Mouse (Mus musculus) ES-E14 (cell line): ENCODE data around the gene Tiam1. TPM values are rescaled to one million over a fixed set of nuclear protein-coding genes. Genes with fewer than 3 reads are reported as not detected.

Experiments used
- DNase-seq: peaks from one replicate; pipeline ENCODE4 v3.0.0-alpha.2; 2013; ENCODE audit warnings: low read depth, low spot score
- H3K27ac ChIP-seq: 2 replicates; pipeline ENCODE4 v1.5.1; 2012; ENCODE audit warnings: low read depth, mild to moderate bottlenecking, low read length, moderate library complexity, mixed read lengths; ENCODE audit not compliant: poor library complexity, insufficient read depth, severe bottlenecking
- H3K36me3 ChIP-seq: 2 replicates; pipeline ENCODE4 v1.6.1; 2012; ENCODE audit warnings: mild to moderate bottlenecking, low read length, moderate library complexity, mixed read lengths; ENCODE audit not compliant: control insufficient read depth, poor library complexity, insufficient read depth, severe bottlenecking
- H3K4me1 ChIP-seq, 2 experiments: fragments of 150-350 bp in 1 of 2; sonication (generic) in 1 of 2; 2 replicates each; pipeline ENCODE4 v1.6.1; 2012; ENCODE audit warnings: low read length in 2 of 2, mild to moderate bottlenecking in 1 of 2, mixed read lengths in 1 of 2; ENCODE audit not compliant: control insufficient read depth in 2 of 2, insufficient read depth in 2 of 2, poor library complexity in 1 of 2
- H3K4me3 ChIP-seq, 2 experiments: fragments of 150-350 bp in 1 of 2; sonication (generic) in 1 of 2; 2 replicates each; pipeline ENCODE4 v1.5.1; 2012; ENCODE audit warnings: low read length in 2 of 2, low read depth in 1 of 2, mild to moderate bottlenecking in 1 of 2, mixed read lengths in 1 of 2; ENCODE audit not compliant: insufficient read depth in 1 of 2, poor library complexity in 1 of 2, severe bottlenecking in 1 of 2
- H3K9ac ChIP-seq: 2 replicates; pipeline ENCODE4 v1.6.1; 2012; ENCODE audit warnings: low read depth, mild to moderate bottlenecking, low read length, mixed read lengths; ENCODE audit not compliant: poor library complexity, insufficient read depth, severe bottlenecking
- H3K9me3 ChIP-seq: fragments of 150-350 bp; sonication (generic); 2 replicates; pipeline ENCODE4 v1.6.1; 2012; ENCODE audit warnings: low read depth, mild to moderate bottlenecking, low read length; ENCODE audit not compliant: control insufficient read depth, insufficient read depth
- CHD2 ChIP-seq: IDR thresholded peaks from 2 replicates; pipeline ENCODE4 v1.6.1; 2014; ENCODE audit warnings: mild to moderate bottlenecking, low read depth, low read length, inconsistent platforms
- HCFC1 ChIP-seq: IDR thresholded peaks from 2 replicates; pipeline ENCODE4 v1.6.1; 2012; ENCODE audit warnings: low read length, inconsistent platforms, borderline replicate concordance; ENCODE audit not compliant: insufficient read depth
- MAFK ChIP-seq: IDR thresholded peaks from 2 replicates; pipeline ENCODE4 v1.6.1; 2014; ENCODE audit warnings: mild to moderate bottlenecking, low read depth, low read length, inconsistent platforms; ENCODE audit not compliant: insufficient read depth
- ZC3H11A ChIP-seq: IDR thresholded peaks from 2 replicates; pipeline ENCODE4 v1.6.1; 2012; ENCODE audit warnings: low read depth, mild to moderate bottlenecking, inconsistent platforms, low read length, borderline replicate concordance
- ZNF384 ChIP-seq: IDR thresholded peaks from 2 replicates; pipeline ENCODE4 v1.6.1; 2012; ENCODE audit warnings: low read depth, low read length, inconsistent platforms
- in situ Hi-C, 2 experiments: fragments of 600-800 bp; cut with MboI; formaldehyde crosslinking; loops; one replicate each; pipeline ENCODE4 v1.15.1; 2025; ENCODE audit warnings: low sequenced_read_pairs in 2 of 2, inconsistent platforms in 1 of 2; ENCODE audit not compliant: unreplicated experiment in 2 of 2
- total RNA-seq: library from RNA; depleted of rRNA; stranded (reverse); fragments of 300-350 nt; gene quantifications from 2 replicates; pipeline ENCODE4 v1.2.3, GENCODE M21; 2012

The Tiam1 gene
- total RNA-seq, 1 experiment = 15.7 TPM

GRCm38 (mm10) chr16:89844580-89844979 is 299.0 kb downstream of the Tiam1 start:
- Histone ChIP-seq H3K4me3 (no peak overlapping the region), H3K4me1 (peaks cover 0 to 11% of the 10 kb centered on the region in 2 experiments; a peak in 1 of 4 replicates), H3K36me3 (no peaks in the 10 kb centered on the region), H3K9me3 (no peaks in the 10 kb centered on the region), H3K9ac (no peak overlapping the region), H3K27ac (no peak overlapping the region)
- in situ Hi-C loops = loop anchor here in 1 of 2 experiments (10.0 kb wide), 1 partner anchor 340 kb away; no protein-coding TSS in a partner anchor
- DNase-seq = no peak
- TF ChIP-seq MAFK (no peak), ZC3H11A (peak; percentile 71; the same call in 1 of the 2 replicates), ZNF384 (no peak)

GRCm38 (mm10) chr16:89841894-89842293 is 301.7 kb downstream of the Tiam1 start:
- in situ Hi-C loops = loop anchor here in 1 of 2 experiments (10.0 kb wide), 1 partner anchor 343 kb away; no protein-coding TSS in a partner anchor
- no peak for TF ChIP-seq ZC3H11A
- no peak for TF ChIP-seq ZNF384
- TF ChIP-seq CHD2 = no peak
- no peak for TF ChIP-seq MAFK
- no peak overlapping the region for H3K4me3 ChIP-seq
- H3K36me3 ChIP-seq = no peaks in the 10 kb centered on the region
- peaks cover 0 to 7% of the 10 kb centered on the region in 2 experiments; a peak in 1 of 4 replicates for H3K4me1 ChIP-seq
- no peak overlapping the region for H3K9ac ChIP-seq
- H3K9me3 ChIP-seq = no peaks in the 10 kb centered on the region
- H3K27ac ChIP-seq = no peak overlapping the region
- no peak for DNase-seq

GRCm38 (mm10) chr16:89840361-89840760 is 303.2 kb downstream of the Tiam1 start:
- no peaks in the 10 kb centered on the region for H3K9me3 ChIP-seq
- no peak overlapping the region for H3K9ac ChIP-seq
- H3K4me3 ChIP-seq = no peak overlapping the region
- no peak for DNase-seq
- TF ChIP-seq ZNF384 (no peak), CHD2 (no peak), MAFK (no peak), HCFC1 (no peak), ZC3H11A (no peak)
- H3K36me3 ChIP-seq = no peaks in the 10 kb centered on the region
- no peak overlapping the region for H3K27ac ChIP-seq
- in situ Hi-C loops = loop anchor here in 1 of 2 experiments (10.0 kb wide), 1 partner anchor 344 kb away; no protein-coding TSS in a partner anchor
- H3K4me1 ChIP-seq = peaks cover 0 to 7% of the 10 kb centered on the region in 2 experiments; a peak in 1 of 4 replicates

GRCm38 (mm10) chr16:89839829-89840228 is 303.7 kb downstream of the Tiam1 start:
- no peak for TF ChIP-seq MAFK
- TF ChIP-seq HCFC1 = no peak
- no peak overlapping the region for H3K9ac ChIP-seq
- no peak overlapping the region for H3K27ac ChIP-seq
- no peak overlapping the region for H3K4me3 ChIP-seq
- H3K9me3 ChIP-seq = no peaks in the 10 kb centered on the region
- DNase-seq = no peak
- in situ Hi-C loops = loop anchor here in 1 of 2 experiments (10.0 kb wide), 1 partner anchor 345 kb away; no protein-coding TSS in a partner anchor
- no peaks in the 10 kb centered on the region; the same call in 1 of the 2 replicates for H3K36me3 ChIP-seq
- peaks cover 0 to 7% of the 10 kb centered on the region in 2 experiments; a peak in 1 of 4 replicates for H3K4me1 ChIP-seq

GRCm38 (mm10) chr16:89837096-89837495 is 306.5 kb downstream of the Tiam1 start:
- TF ChIP-seq MAFK (no peak), ZNF384 (no peak), ZC3H11A (no peak), HCFC1 (no peak), CHD2 (no peak)
- no peaks in the 10 kb centered on the region; the same call in 1 of the 2 replicates for H3K36me3 ChIP-seq
- H3K4me1 ChIP-seq = peaks cover 0 to 7% of the 10 kb centered on the region in 2 experiments; a peak in 1 of 4 replicates
- H3K4me3 ChIP-seq = no peak overlapping the region
- DNase-seq = no peak
- in situ Hi-C loops = no loop called here
- H3K9ac ChIP-seq = no peak overlapping the region
- no peaks in the 10 kb centered on the region for H3K9me3 ChIP-seq
- H3K27ac ChIP-seq = no peak overlapping the region
